Mouse (Mus musculus) cerebellum, adult 2 months (tissue): Measurements from ENCODE around the gene Ccl1. TPM values are rescaled to one million over a fixed set of nuclear protein-coding genes. Genes with fewer than 3 reads are reported as not detected.

Experiments used
- DNase-seq, 2 experiments: peaks; one replicate each; pipeline ENCODE4 v3.0.0; 2021
- H3K27ac ChIP-seq: fragments of 200-500 bp; 2 replicates; pipeline ENCODE4 v1.5.1; 2012; ENCODE audit warnings: low read length, control low read depth, inconsistent platforms; ENCODE audit not compliant: insufficient read depth
- H3K27me3 ChIP-seq: fragments of 200-500 bp; 2 replicates; pipeline ENCODE4 v1.6.1; 2012; ENCODE audit warnings: inconsistent platforms, mild to moderate bottlenecking, low read length, moderate library complexity; ENCODE audit not compliant: control insufficient read depth, insufficient read depth
- H3K4me1 ChIP-seq: fragments of 200-500 bp; 2 replicates; pipeline ENCODE4 v1.6.1; 2011; ENCODE audit warnings: low read length; ENCODE audit not compliant: control insufficient read depth, insufficient read depth
- H3K4me3 ChIP-seq: fragments of 200-500 bp; replicated peaks from 2 replicates; pipeline ENCODE3; 2011; ENCODE audit warnings: mild to moderate bottlenecking, low read depth, low read length, control low read depth; ENCODE audit not compliant: insufficient read depth
- CTCF ChIP-seq: fragments of 200-500 bp; IDR thresholded peaks from 2 replicates; pipeline ENCODE4 v1.5.1; 2011; ENCODE audit warnings: low read depth, mild to moderate bottlenecking, control low read depth, low read length, moderate library complexity, borderline replicate concordance; ENCODE audit not compliant: insufficient read depth
- POLR2A ChIP-seq: fragments of 200-500 bp; IDR thresholded peaks from 2 replicates; pipeline ENCODE4 v1.6.1; 2011; ENCODE audit warnings: low read length, control low read depth, borderline replicate concordance; ENCODE audit not compliant: insufficient read depth
- WGBS: fragments of 180-500 bp; shearing (Covaris S2); methylation state at CpG from one replicate; pipeline ENCODE4 v1.1.7; 2018; 5-methylcytosine and 5-hydroxymethylcytosine counted together
- polyA plus RNA-seq: library from polyadenylated mRNA; depleted of rRNA; stranded (reverse); fragments of >200 nt; gene quantifications from 2 replicates; pipeline ENCODE4 v1.2.3, GENCODE M21; 2012

The Ccl1 gene
- polyA plus RNA-seq, 1 experiment = not detected

- H3K4me3 ChIP-seq = no peak overlapping the region
- 9% methylated on average over 8 of the region's 8 CpGs for WGBS
- TF ChIP-seq POLR2A (no peak), CTCF (no peak)
- H3K4me1 ChIP-seq = 0 out of 2 replicates have a peak, but pooled peaks cover 3% of the 10 kb centered on the region
- H3K27me3 ChIP-seq = no peaks in the 10 kb centered on the region
- no peak overlapping the region for H3K27ac ChIP-seq
- peak in 1 of 2 experiments; percentile 7 for DNase-seq
These were observed 124.2 kb downstream of the Ccl1 start for GRCm38 (mm10) chr11:82181331-82181730.

DNA sequence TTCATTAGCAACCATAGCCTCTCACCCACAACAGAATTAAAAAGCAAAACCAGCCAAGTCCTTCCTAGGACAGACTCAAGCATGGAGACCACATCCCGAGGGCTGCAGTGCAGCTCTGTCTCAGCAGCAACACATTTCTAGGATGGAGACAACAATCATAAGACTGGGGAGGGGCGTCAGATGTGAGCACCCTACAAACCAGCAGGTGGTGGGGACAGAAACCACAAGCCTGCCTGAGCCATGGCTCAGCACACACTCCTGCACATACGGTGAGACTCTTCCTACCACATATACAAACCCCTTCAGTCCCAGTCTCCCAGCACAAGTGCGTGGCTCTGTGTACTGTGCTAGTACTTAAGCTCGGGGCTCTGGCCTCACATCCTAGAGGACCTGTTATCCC lies 127.3 kb downstream of the Ccl1 start:
- no peak for TF ChIP-seq POLR2A
- no peak for TF ChIP-seq CTCF
- Histone ChIP-seq H3K27me3 (no peaks in the 10 kb centered on the region), H3K27ac (no peak overlapping the region), H3K4me3 (no peak overlapping the region), H3K4me1 (0 out of 2 replicates have a peak, but pooled peaks cover 3% of the 10 kb centered on the region)
- no peak for DNase-seq
- 68% methylated on average over 5 of the region's 5 CpGs for WGBS

DNA sequence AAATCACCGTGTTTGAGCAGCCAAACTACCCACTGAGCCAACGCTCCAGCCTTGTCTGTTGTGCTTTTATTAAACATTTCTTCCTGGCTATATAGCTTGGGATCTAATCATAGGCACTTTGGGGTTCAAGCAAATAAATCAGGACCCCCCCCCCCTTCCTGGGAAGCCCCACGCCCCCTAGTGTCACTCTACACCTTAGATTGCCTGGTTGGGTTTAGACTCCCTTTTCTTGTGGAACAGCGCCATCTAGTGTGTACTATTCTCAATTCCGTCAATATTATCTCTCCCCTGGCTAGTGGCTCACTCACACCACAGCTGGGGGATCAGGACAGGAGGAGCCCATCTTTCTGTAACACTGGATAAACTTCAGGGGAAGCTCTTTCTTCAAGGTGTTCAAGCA lies 127.8 kb downstream of the Ccl1 start:
- peak; percentile 15 to 18 for DNase-seq
- WGBS = 19% methylated on average over 5 of the region's 5 CpGs
- no peak overlapping the region for H3K27ac ChIP-seq
- 0 out of 2 replicates have a peak, but pooled peaks cover 3% of the 10 kb centered on the region for H3K4me1 ChIP-seq
- no peak overlapping the region for H3K4me3 ChIP-seq
- TF ChIP-seq POLR2A (no peak), CTCF (peak; percentile 68)
- no peaks in the 10 kb centered on the region for H3K27me3 ChIP-seq

DNA sequence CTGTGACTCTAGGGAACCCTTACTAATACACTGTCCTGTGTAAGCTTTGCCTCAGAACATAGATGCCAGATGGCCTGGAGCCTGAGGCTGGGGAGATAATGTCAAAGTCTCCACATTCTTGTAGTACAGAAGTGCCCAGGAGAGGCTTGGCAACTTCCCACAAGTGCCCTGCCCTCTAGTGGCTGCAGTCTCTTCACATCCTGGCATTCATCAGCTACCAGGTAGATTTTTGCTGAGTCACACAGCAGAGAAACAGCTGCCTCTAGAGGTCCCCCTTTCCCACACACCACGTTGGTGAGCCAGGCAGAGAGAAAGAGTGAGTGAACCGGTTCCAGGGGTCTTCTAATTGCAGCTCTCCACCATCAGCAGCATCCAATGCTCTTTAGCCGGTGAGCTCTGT lies 130.7 kb downstream of the Ccl1 start:
- Histone ChIP-seq H3K4me1 (no peaks in the 10 kb centered on the region), H3K27me3 (no peaks in the 10 kb centered on the region), H3K27ac (no peak overlapping the region), H3K4me3 (no peak overlapping the region)
- peak; percentile 15 to 23 for DNase-seq
- TF ChIP-seq CTCF (peak; percentile 33; the same call in 1 of the 2 replicates), POLR2A (no peak)
- WGBS = 28% methylated on average over 3 of the region's 3 CpGs

GRCm38 (mm10) chr11:82173491-82173890 lies 132.0 kb downstream of the Ccl1 start:
- WGBS = 81% methylated on average over 2 of the region's 2 CpGs
- Histone ChIP-seq H3K27ac (no peak overlapping the region), H3K4me1 (no peaks in the 10 kb centered on the region), H3K27me3 (no peaks in the 10 kb centered on the region), H3K4me3 (no peak overlapping the region)
- DNase-seq = no peak
- TF ChIP-seq POLR2A (no peak), CTCF (no peak)

DNA sequence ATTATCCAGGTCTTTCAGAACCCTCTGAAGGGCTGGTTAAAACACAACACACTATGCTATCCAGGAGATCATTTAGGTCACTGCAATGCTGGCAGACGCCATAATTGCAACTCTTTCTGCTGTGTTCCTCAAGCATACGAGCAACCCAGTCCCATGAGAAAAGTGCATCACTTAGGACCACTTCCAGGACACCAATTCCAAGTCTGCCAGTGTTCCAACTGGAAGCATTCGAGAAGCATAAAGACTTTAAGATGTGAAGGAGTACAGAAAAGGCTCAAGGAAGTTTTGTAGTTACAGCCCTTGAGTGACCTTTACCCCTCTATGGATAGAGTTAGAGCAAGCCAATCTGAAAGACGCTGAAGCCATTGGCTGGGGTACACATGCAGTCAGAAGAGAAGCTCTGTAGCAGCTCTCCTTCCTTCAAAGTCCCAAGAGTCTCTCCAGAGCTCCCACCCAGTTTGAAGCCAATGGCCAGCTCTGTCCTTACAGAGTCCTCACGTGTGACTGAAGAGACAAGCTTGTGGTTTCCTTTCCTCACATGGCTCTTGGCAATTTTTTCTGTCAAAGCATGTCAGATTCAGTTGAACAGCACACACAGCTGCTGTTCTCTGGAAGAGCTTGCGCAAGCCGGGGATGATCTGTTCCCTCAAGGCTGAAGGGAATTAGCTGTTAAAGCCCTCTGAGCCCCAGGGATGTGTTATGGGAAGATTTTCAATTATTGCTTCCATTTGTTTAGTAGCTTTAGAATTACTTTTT lies 134.0 kb downstream of the Ccl1 start:
- 35% methylated on average over 7 of the region's 7 CpGs for WGBS
- TF ChIP-seq POLR2A = no peak
- no peak for TF ChIP-seq CTCF
- H3K4me3 ChIP-seq = no peak overlapping the region
- no peaks in the 10 kb centered on the region for H3K4me1 ChIP-seq
- H3K27ac ChIP-seq = no peak overlapping the region
- H3K27me3 ChIP-seq = no peaks in the 10 kb centered on the region
- no peak for DNase-seq

DNA sequence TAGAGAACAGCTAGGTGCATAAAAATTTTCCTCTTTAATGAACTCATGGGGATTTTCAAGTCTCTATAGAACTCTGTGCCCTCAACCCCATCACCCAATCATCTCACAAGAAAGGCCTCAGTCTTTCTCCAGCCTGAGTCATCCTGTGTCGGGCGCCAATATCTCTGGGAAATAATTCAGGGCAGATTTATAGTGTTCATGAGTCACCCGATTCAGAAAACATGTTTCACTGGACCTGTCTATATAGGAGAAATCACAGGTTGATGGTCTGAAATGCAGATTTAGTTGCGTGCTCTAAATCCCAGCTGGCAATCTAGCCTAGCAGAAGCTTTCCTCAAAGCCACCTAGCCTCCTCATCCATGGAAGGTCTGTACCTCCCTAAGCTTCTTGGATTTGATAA lies 136.0 kb downstream of the Ccl1 start:
- WGBS = 95% methylated on average over 4 of the region's 4 CpGs
- H3K27ac ChIP-seq = no peak overlapping the region
- no peak overlapping the region for H3K4me3 ChIP-seq
- H3K4me1 ChIP-seq = no peaks in the 10 kb centered on the region
- no peaks in the 10 kb centered on the region for H3K27me3 ChIP-seq
- TF ChIP-seq POLR2A (no peak), CTCF (no peak)
- DNase-seq = no peak

GRCm38 (mm10) chr11:82168308-82168707 lies 137.2 kb downstream of the Ccl1 start:
- WGBS = 89% methylated on average over 2 of the region's 2 CpGs

More at GRCm38 (mm10) chr11:82168308-82168707, 137.2 kb downstream of the Ccl1 start:
- Histone ChIP-seq H3K27me3 (no peaks in the 10 kb centered on the region), H3K4me1 (no peaks in the 10 kb centered on the region), H3K4me3 (no peak overlapping the region), H3K27ac (no peak overlapping the region)
- TF ChIP-seq CTCF (no peak), POLR2A (no peak)
- no peak for DNase-seq
